Mouse (Mus musculus) bone marrow, adult 2 months (tissue): ENCODE measurements at regions not wholly inside any gene's neighbourhood (a gene's known extent, or its start where the extent isn't known, plus 50 kb on each side); places are given as distances from the start of the nearest gene placed in this dataset.

Source experiments
- CTCF ChIP-seq: fragments of 200-500 bp; IDR thresholded peaks from 2 replicates; pipeline ENCODE4 v1.5.1; 2011; ENCODE audit warnings: low read length, control low read depth; ENCODE audit not compliant: control insufficient read depth, insufficient read depth
- POLR2A ChIP-seq: fragments of 200-500 bp; IDR thresholded peaks from 2 replicates; pipeline ENCODE4 v1.6.1; 2011; ENCODE audit warnings: low read depth, mild to moderate bottlenecking, control low read depth, low read length, borderline replicate concordance; ENCODE audit not compliant: control insufficient read depth

DNA sequence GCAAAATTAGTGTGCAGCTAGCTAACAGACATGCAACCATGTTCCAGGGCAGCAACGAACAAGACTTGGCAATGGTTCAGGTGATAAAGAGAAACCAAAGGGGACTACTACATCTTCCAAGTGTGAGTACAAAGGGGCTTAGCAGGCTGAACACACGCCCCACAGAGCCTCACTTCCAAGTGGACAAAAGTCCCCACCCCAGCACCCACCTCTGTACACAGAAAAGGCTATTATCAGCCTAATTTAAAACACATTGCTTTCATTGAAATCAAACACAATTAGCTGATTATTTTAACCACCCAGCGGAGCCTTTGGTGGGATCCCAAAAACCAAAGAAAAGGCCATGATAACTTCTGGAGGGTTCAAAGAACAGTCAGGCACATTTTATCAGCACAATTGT is 95.6 kb downstream of the Tmem170b start:
- TF ChIP-seq POLR2A, result no peak
- TF ChIP-seq CTCF, result no peak
